Mouse (Mus musculus) brain, embryonic 14.5 days (tissue): Measurements from ENCODE around the gene Adra1b. TPM values are rescaled to one million over a fixed set of nuclear protein-coding genes. Genes with fewer than 3 reads are reported as not detected.

ENCODE experiments used
- DNase-seq: peaks from one replicate; pipeline ENCODE4 v3.0.0-alpha.2; 2011; ENCODE audit warnings: low read depth
- CTCF ChIP-seq: fragments of 200-500 bp; IDR thresholded peaks from 2 replicates; pipeline ENCODE4 v1.5.1; 2012; ENCODE audit warnings: inconsistent platforms, mild to moderate bottlenecking, moderate library complexity, borderline replicate concordance; ENCODE audit not compliant: insufficient read depth, insufficient read length; ENCODE audit errors: extremely low read depth
- POLR2A ChIP-seq: fragments of 200-500 bp; IDR thresholded peaks from 2 replicates; pipeline ENCODE4 v1.6.1; 2012; ENCODE audit warnings: mild to moderate bottlenecking, inconsistent platforms, borderline replicate concordance; ENCODE audit not compliant: poor library complexity, insufficient read depth, insufficient read length, severe bottlenecking; ENCODE audit errors: extremely low read depth
- polyA plus RNA-seq: library from polyadenylated mRNA; depleted of rRNA; stranded (reverse); fragments of >200 nt; gene quantifications from 2 replicates; pipeline ENCODE4 v1.2.3, GENCODE M21; 2012

Adra1b gene
- polyA plus RNA-seq, 1 experiment, result 9.8 TPM

DNA sequence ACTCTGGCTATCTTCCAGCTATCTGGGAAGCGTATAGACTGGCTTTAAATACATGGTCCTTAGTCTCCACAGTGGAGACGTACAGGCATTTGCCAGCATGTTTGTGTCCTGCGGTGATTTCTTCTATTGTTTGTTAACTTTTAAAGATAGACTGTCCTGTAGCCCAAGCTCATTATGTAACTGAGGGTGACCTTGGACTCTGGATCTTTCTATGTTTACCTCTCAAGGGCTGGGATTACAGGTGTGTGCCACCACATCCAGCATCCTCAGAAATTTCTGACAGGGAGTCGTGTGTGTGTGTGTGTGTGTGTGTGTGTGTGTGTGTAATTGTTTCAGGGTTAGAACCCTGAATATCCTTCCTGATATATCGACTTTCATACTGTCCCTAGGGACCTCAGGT is 117.9 kb downstream of the Adra1b start:
- no peak for DNase-seq
- no peak for TF ChIP-seq POLR2A
- no peak for TF ChIP-seq CTCF

DNA sequence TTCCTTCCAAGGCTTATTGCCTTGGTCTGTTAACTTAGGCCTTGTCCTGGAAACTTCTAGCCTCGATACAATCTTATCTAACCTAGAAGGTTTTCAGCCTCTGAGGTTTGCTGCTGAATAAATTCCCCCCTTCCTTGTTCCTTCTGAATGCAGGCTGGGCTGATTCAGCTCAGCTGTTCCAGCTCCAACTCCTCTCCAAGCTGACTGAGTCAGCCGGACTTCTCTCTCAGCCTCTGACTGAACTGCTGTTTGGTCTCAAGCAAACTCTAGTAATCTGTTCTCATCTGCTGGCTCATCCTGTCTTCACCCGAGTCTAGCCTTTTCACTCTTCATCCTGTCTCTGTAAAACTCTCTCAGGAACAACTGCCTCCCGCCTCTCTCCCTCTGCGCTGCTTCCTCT is 121.5 kb downstream of the Adra1b start:
- no peak for DNase-seq
- TF ChIP-seq POLR2A, result no peak
- no peak for TF ChIP-seq CTCF

DNA sequence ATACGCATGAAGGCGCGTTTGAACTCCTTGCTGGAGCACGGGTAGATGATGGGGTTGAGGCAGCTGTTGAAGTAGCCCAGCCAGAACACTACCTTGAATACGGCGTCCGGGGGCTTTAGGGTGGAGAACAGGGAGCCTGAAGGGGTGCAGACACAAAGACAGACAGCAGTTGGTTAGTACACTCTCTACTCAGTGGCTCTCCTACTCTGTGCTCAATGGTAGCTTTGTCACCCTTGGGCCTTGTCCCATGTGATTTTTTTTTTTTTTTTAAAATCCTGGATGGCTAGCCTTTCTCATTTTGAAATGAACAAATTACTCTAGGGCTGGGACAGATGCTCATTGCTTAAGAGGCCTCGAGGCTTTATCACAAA is 124.7 kb downstream of the Adra1b start:
- TF ChIP-seq CTCF (no peak), POLR2A (no peak)
- no peak for DNase-seq

DNA sequence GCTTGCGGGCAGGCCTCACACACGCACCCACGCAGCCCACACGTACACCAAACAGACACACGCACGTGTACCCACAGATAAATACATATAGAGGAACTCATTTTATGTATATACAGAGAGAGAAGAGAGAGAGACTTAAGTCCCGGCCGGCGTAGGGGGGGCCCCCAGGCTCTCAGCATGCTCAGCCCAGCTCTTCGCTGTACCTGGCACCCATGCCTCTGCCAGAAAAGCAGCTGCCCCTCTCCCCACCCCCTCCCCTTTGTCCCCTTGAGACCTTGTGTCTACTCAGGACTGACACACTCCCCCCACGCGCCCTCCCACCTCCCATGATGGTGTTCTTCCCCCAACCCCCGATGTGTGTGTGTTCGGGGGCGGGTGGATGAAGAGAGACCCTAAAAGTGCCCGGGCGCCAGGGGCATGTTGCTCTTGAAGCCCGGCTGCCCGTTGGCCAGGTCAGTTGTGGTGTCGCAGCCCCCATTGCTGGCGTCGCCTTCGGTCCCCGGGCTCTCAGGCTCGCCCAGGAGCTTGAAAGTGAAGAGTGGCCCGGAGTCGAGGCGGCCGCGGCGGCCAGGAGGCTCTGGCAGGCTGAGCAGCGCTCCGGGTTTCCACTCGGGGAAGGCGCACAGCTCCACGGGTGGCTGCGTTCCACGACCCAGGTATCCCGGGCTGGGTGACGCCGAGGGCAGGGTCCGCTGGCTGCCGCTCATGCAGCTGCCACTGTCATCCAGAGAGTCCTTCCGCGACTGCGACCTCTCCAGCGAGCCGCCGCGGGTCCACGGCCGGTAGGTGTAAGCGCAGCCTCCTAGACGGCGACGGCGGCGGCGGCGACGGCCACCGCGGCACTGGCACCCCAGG is 125.3 kb downstream of the Adra1b start:
- peak; percentile 45 for DNase-seq
- no peak for TF ChIP-seq POLR2A
- TF ChIP-seq CTCF, result no peak

DNA sequence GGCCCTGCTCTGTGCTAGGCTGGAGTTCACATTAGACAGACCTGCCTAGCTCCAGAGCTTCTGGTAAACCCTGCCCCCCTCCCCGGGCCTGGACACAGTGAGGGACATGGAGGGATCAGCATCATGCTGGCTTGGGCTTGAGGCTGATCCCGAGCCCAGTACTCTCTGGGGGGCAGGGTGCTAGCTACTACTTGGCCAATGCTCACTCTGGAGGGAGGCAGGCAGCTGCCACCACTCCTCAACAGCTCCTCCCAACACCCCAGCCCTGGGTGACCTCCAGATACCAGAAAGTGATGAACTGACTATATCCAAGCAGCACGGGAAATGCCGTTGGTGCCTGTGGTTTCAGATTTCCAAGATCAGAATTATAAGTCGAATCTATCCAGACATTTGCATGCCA is 127.3 kb downstream of the Adra1b start:
- DNase-seq, result no peak
- TF ChIP-seq POLR2A (no peak), CTCF (no peak)

GRCm38 (mm10) chr11:43770110-43770509 is 130.9 kb downstream of the Adra1b start:
- TF ChIP-seq CTCF (no peak), POLR2A (no peak)
- DNase-seq, result no peak

GRCm38 (mm10) chr11:43767749-43768148 is 133.3 kb downstream of the Adra1b start:
- TF ChIP-seq CTCF (no peak), POLR2A (no peak)
- no peak for DNase-seq

GRCm38 (mm10) chr11:43766922-43767648 is 133.9 kb downstream of the Adra1b start:
- peak; percentile 90 for DNase-seq
- TF ChIP-seq CTCF (peak; percentile 84), POLR2A (no peak)

- DNase-seq, result no peak
- TF ChIP-seq CTCF (no peak), POLR2A (no peak)
These were observed 142.6 kb downstream of the Adra1b start for GRCm38 (mm10) chr11:43758436-43758835.

GRCm38 (mm10) chr11:43755411-43755810 is 145.6 kb downstream of the Adra1b start:
- DNase-seq, result no peak
- TF ChIP-seq POLR2A, result no peak
- no peak for TF ChIP-seq CTCF

DNA sequence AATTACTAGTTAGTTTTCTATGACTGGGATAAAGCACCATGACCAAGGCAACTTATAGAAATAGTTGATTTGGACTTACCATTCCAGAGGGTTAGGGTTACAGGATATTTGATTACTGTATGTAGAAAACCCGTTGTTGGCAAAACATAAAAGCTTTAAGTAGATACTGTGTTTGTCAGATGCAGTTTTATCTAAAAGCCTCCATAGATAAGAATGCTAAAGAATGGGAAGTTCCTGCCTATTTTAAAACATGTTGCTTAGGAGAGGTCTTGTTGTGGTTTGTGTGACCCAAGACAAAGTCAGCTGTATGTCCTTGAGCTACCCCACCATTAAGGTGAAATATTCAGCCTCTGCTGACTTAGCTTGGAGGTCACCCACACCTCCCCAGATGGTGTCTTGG is 146.4 kb downstream of the Adra1b start:
- TF ChIP-seq CTCF (no peak), POLR2A (no peak)
- no peak for DNase-seq

DNA sequence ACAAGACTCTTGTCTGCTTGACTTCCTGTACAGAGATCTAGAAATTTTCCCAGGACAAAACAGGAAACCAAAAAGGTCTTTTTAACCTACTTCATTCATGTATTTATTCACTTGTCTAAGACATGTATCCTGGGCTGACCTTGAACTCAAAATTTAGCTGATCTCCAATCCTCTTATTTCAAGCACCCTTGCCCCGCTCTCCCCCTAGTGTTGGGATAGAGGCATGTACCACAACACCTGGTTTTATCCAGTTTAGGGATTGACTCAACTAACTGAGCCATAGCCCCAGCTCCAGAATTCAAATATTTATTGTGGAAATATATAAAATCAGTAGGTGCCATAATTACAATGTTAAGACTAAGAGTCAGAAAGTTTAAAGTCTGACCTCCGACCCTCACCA is 149.5 kb downstream of the Adra1b start:
- no peak for DNase-seq
- TF ChIP-seq CTCF (peak; percentile 6; the same call in 1 of the 2 replicates), POLR2A (no peak)
